Mouse (Mus musculus) liver, embryonic 14.5 days (tissue): ENCODE measurements at regions not wholly inside any gene's neighbourhood (a gene's known extent, or its start where the extent isn't known, plus 50 kb on each side); places are given as distances from the start of the nearest gene placed in this dataset.

ENCODE experiments used
- CTCF ChIP-seq: IDR thresholded peaks from 2 replicates; pipeline ENCODE4 v1.5.1; 2016; ENCODE audit warnings: antibody characterized with exemption, low read depth, control low read depth
- EP300 ChIP-seq: IDR thresholded peaks from 2 replicates; pipeline ENCODE4 v1.6.1; 2016; ENCODE audit warnings: antibody characterized with exemption, low read depth

- TF ChIP-seq CTCF (no peak), EP300 (no peak)
Observed at GRCm38 (mm10) chr11:32127401-32127817, 72.7 kb downstream of the Il9r start.
